Mouse (Mus musculus) hindbrain, embryonic 16.5 days (tissue): Measurements from ENCODE around the gene Gpsm2. TPM values are rescaled to one million over a fixed set of nuclear protein-coding genes. Genes with fewer than 3 reads are reported as not detected.
"Not testable (repeated sequence)": the region's sequence is repeated elsewhere in the genome, so short reads cannot be mapped to it uniquely, and the experiment has no call there.

Experiments
- ATAC-seq: fragments of 200-750 bp; cut with Nextera tagmentation; 2 replicates; pipeline ENCODE4 v1.8.0; 2017; ENCODE audit warnings: moderate TSS enrichment, moderate library complexity
- H3K27ac ChIP-seq: fragments of 300-500 bp; sonication (generic); 2 replicates; pipeline ENCODE4 v1.5.1; 2014; ENCODE audit warnings: low read depth, mild to moderate bottlenecking, control low read depth, low read length, moderate library complexity
- H3K27me3 ChIP-seq: fragments of 300-500 bp; sonication (generic); replicated peaks from 2 replicates; pipeline ENCODE4 v1.6.1; 2014; ENCODE audit warnings: low read length; ENCODE audit not compliant: control insufficient read depth, insufficient read depth
- H3K36me3 ChIP-seq: fragments of 300-500 bp; sonication (generic); 2 replicates; pipeline ENCODE4 v1.6.1; 2014; ENCODE audit warnings: mild to moderate bottlenecking, low read length, moderate library complexity, mixed read lengths; ENCODE audit not compliant: control insufficient read depth, insufficient read depth
- H3K4me1 ChIP-seq: fragments of 300-500 bp; sonication (generic); 2 replicates; pipeline ENCODE4 v1.6.1; 2014; ENCODE audit warnings: low read depth, low read length; ENCODE audit not compliant: control insufficient read depth, insufficient read depth
- H3K4me2 ChIP-seq: fragments of 300-500 bp; sonication (generic); 2 replicates; pipeline ENCODE4 v1.6.1; 2014; ENCODE audit warnings: mild to moderate bottlenecking, low read length, control low read depth, moderate library complexity
- H3K4me3 ChIP-seq: fragments of 300-500 bp; sonication (generic); 2 replicates; pipeline ENCODE4 v1.5.1; 2014; ENCODE audit warnings: mild to moderate bottlenecking, low read length, control low read depth, moderate library complexity
- H3K9ac ChIP-seq: fragments of 300-500 bp; sonication (generic); 2 replicates; pipeline ENCODE4 v1.6.1; 2014; ENCODE audit warnings: low read depth, mild to moderate bottlenecking, control low read depth, low read length, moderate library complexity
- H3K9me3 ChIP-seq: fragments of 300-500 bp; sonication (generic); 2 replicates; pipeline ENCODE4 v1.6.1; 2014; ENCODE audit warnings: mild to moderate bottlenecking, low read length, moderate library complexity; ENCODE audit not compliant: control insufficient read depth
- WGBS: fragments of 180-500 bp; shearing (Covaris S2); extraction: QIAGEN DNeasy Blood & Tissue Kit; methylation state at CpG from one replicate; pipeline ENCODE4 v1.1.7; 2014; 5-methylcytosine and 5-hydroxymethylcytosine counted together
- polyA plus RNA-seq: library from polyadenylated mRNA; unstranded; fragments of >200 nt; fragmentation: Nextera tagmentation; extraction: Ambion mirVana; gene quantifications from 2 replicates; pipeline ENCODE4 v1.2.1, GENCODE M21; 2015

Gene Gpsm2
- polyA plus RNA-seq, 1 experiment from 2014 or later = 21.1 TPM

- WGBS = under 1% methylated on average over 57 of the region's 57 CpGs
- peaks cover 6% of the 10 kb centered on the region; the same call in 1 of the 2 replicates for H3K4me1 ChIP-seq
- peak within 1 kb of the TSS; percentile 60 for H3K4me2 ChIP-seq
- H3K4me3 ChIP-seq = peak within 1 kb of the TSS; percentile 79
- H3K27ac ChIP-seq = peak within 1 kb of the TSS; percentile 85
- H3K36me3 ChIP-seq = no peaks in the 10 kb centered on the region
- no peaks in the 10 kb centered on the region for H3K27me3 ChIP-seq
- peak; percentile 99 for ATAC-seq
- no peaks in the 10 kb centered on the region for H3K9me3 ChIP-seq
- H3K9ac ChIP-seq = peak within 1 kb of the TSS; percentile 91
Observed at GRCm38 (mm10) chr3:108653710-108654379, 68.3 kb downstream of the Gpsm2 start, which contains the start of gene Clcc1. Clcc1 (plus strand) TSS chr3:108653913.

DNA sequence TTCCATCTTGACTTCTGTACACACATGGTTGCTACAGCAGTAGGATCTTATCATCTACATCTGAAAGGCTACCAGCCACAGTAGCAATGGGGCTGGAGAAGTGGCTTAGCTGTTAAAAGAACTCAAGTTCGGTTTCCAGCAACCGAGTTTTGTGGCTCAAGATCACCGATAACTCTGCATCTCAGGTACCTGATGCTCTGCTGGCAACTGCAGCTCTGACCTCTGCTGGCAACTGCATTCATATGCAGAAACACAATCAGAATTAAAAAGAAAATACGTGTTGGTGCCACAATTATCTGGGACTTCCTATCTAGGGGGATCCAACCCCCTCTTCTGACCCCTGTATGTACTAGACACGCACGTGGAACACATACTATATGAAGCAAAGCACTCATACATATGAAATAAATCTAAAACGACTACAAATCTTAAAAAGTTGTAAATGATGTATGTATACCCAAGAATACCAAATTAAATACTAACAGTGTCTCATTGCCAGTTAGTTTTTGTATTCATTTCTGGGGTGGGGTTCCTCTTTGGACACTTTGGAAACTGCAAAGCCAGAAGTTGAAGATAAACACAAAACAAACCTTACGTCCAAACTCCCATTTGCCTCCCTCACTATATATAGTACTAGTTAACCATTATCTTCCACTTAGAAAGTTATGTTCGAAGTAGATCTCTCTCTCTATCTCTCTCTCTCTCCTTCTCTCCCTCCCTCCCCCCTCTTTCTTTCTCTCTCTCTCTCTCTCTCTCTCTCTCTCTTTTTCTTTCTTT, 69.1 kb downstream of the Gpsm2 start:
- no peak overlapping the region for H3K27ac ChIP-seq

GRCm38 (mm10) chr3:108647681-108648080, 74.4 kb downstream of the Gpsm2 start:
- H3K4me1 ChIP-seq, H3K4me3 ChIP-seq, H3K9me3 ChIP-seq, H3K9ac ChIP-seq, H3K4me2 ChIP-seq, H3K27me3 ChIP-seq, H3K27ac ChIP-seq: not testable (repeated sequence)
- WGBS = 43% methylated on average over 5 of the region's 5 CpGs
- H3K36me3 ChIP-seq = peaks cover 16% of the 10 kb centered on the region
- ATAC-seq = 0 out of 2 replicates have a peak, but pooled peaks have one; percentile 21

More for the DNA sequence above, 69.1 kb downstream of the Gpsm2 start:
- no peaks in the 10 kb centered on the region for H3K36me3 ChIP-seq
- H3K4me2 ChIP-seq = peak overlapping the region; percentile 31
- ATAC-seq = no peak
- peaks cover 6% of the 10 kb centered on the region; the same call in 1 of the 2 replicates for H3K4me1 ChIP-seq
- WGBS = 26% methylated on average over 9 of the region's 9 CpGs
- no peaks in the 10 kb centered on the region for H3K9me3 ChIP-seq
- H3K27me3 ChIP-seq = no peaks in the 10 kb centered on the region
- H3K9ac ChIP-seq = no peak overlapping the region
- no peak overlapping the region for H3K4me3 ChIP-seq

GRCm38 (mm10) chr3:108646036-108646435, 76.1 kb downstream of the Gpsm2 start:
- Histone ChIP-seq H3K9ac (no peak overlapping the region), H3K9me3 (no peaks in the 10 kb centered on the region), H3K36me3 (peaks cover 16% of the 10 kb centered on the region), H3K4me3 (no peak overlapping the region), H3K4me1 (no peaks in the 10 kb centered on the region), H3K27me3 (no peaks in the 10 kb centered on the region), H3K4me2 (no peak overlapping the region), H3K27ac (no peak overlapping the region)
- 41% methylated on average over 7 of the region's 7 CpGs for WGBS
- ATAC-seq = no peak

- Histone ChIP-seq H3K4me1 (no peaks in the 10 kb centered on the region), H3K9ac (no peak overlapping the region), H3K36me3 (peaks cover 16% of the 10 kb centered on the region), H3K4me2 (no peak overlapping the region), H3K27ac (no peak overlapping the region), H3K9me3 (no peaks in the 10 kb centered on the region), H3K4me3 (no peak overlapping the region), H3K27me3 (no peaks in the 10 kb centered on the region)
- WGBS = 92% methylated on average over 3 of the region's 3 CpGs
- no peak for ATAC-seq
Observed at GRCm38 (mm10) chr3:108644856-108645255, 77.3 kb downstream of the Gpsm2 start.

DNA sequence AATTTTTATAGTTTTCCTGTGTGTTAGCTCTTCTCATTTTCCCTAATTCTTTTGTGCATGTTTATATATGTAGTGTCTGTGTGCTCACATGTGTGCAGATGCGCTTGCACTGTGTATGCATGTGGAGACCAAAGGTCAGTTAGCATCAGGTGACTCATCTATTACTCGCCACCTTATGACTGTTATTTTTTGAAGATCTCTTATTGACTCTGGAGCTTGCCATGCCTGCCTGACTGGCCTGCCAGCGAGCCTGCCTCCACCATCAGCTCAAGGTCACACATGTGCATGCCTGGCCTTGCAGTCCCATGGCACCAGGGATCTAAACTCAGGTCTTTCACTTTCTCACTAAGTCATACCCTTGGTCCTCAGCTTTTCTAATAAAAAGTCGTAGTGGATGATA, 81.1 kb downstream of the Gpsm2 start:
- H3K4me1 ChIP-seq = no peaks in the 10 kb centered on the region
- 89% methylated on average over 4 of the region's 4 CpGs for WGBS

GRCm38 (mm10) chr3:108639412-108639811, 82.7 kb downstream of the Gpsm2 start:
- Histone ChIP-seq H3K27me3 (no peaks in the 10 kb centered on the region), H3K4me2 (no peak overlapping the region), H3K4me1 (no peaks in the 10 kb centered on the region), H3K36me3 (peaks cover 19% of the 10 kb centered on the region), H3K9me3 (no peaks in the 10 kb centered on the region), H3K27ac (no peak overlapping the region), H3K9ac (no peak overlapping the region), H3K4me3 (no peak overlapping the region)
- ATAC-seq = no peak
- 67% methylated on average over 4 of the region's 4 CpGs for WGBS

More for the DNA sequence above, 81.1 kb downstream of the Gpsm2 start:
- ATAC-seq = no peak
- Histone ChIP-seq H3K4me3 (no peak overlapping the region), H3K9ac (no peak overlapping the region), H3K9me3 (no peaks in the 10 kb centered on the region), H3K36me3 (peaks cover 28% of the 10 kb centered on the region), H3K27me3 (no peaks in the 10 kb centered on the region), H3K27ac (no peak overlapping the region), H3K4me2 (no peak overlapping the region)

- 94% methylated on average over 5 of the region's 5 CpGs for WGBS
- H3K36me3 ChIP-seq = peaks cover 16% of the 10 kb centered on the region
Observed at GRCm38 (mm10) chr3:108634761-108635160, 87.3 kb downstream of the Gpsm2 start.

More at GRCm38 (mm10) chr3:108634761-108635160, 87.3 kb downstream of the Gpsm2 start:
- no peak for ATAC-seq
- Histone ChIP-seq H3K27me3 (no peaks in the 10 kb centered on the region), H3K9me3 (no peaks in the 10 kb centered on the region), H3K27ac (no peak overlapping the region), H3K4me2 (no peak overlapping the region), H3K4me1 (no peaks in the 10 kb centered on the region), H3K9ac (no peak overlapping the region), H3K4me3 (no peak overlapping the region)
